Comparison of ENCODE assay signal across 8 mouse cellular contexts in genomic region chr11:61930098-61930517, GRCm38 (mm10). TPM values are rescaled to one million over a fixed set of nuclear protein-coding genes. Genes with fewer than 3 reads are reported as not detected.
DNase-seq lines count a peak whose midpoint lies in the region; ATAC-seq lines count a peak whose summit lies in the region.

Akap10 (minus strand) TSS chr11:61930252.

- no peaks in the 10 kb centered on the region for H3K9me3 ChIP-seq in hindbrain, embryonic 11.5 days (ENCODE audit: control insufficient read depth, low read length)

- DNase-seq in Muller cell, postnatal 12 days (ENCODE audit: inconsistent ontology term) = peak; percentile 98
- peak; percentile 96 for DNase-seq in cerebellum, adult 9-11 months
- DNase-seq in frontal cortex, adult 2 months (ENCODE audit: extremely low spot score in 1 of 2, low spot score in 1 of 2) = peak; percentile 90 to 96
- peak; percentile 98 for DNase-seq in hindbrain, embryonic 11.5 days (ENCODE audit: low spot score)
- peak; percentile 93 to 95 for DNase-seq in layer of hippocampus, postnatal 10 days (ENCODE audit: low spot score in 2 of 2)
- peak; percentile 96 for DNase-seq in lung, postnatal 10 days
- peak; percentile 94 for DNase-seq in ovary, postnatal 36 days (ENCODE audit: low spot score)
- DNase-seq in thymus, postnatal 25 days = peak; percentile 94

- 0% methylated on average over 25 of the region's 43 CpGs for WGBS in hindbrain, embryonic 11.5 days

- no peaks in the 10 kb centered on the region for H3K27me3 ChIP-seq in hindbrain, embryonic 11.5 days (ENCODE audit: control insufficient read depth, insufficient read depth, low read length)

- H3K36me3 ChIP-seq in hindbrain, embryonic 11.5 days (ENCODE audit: control insufficient read depth, insufficient read depth, low read length) = no peaks in the 10 kb centered on the region

- peaks cover 3% of the 10 kb centered on the region; the same call in 1 of the 2 replicates for H3K4me1 ChIP-seq in hindbrain, embryonic 11.5 days (replicated peaks; ENCODE audit: control insufficient read depth, insufficient read depth, low read length)

- peak within 1 kb of the TSS; percentile 85 for H3K4me3 ChIP-seq in hindbrain, embryonic 11.5 days (ENCODE audit: low read depth, low read length)

- peak; percentile 94 for ATAC-seq in hindbrain, embryonic 11.5 days (ENCODE audit: low FRiP score)

- H3K9ac ChIP-seq in hindbrain, embryonic 11.5 days (ENCODE audit: low read depth, low read length) = peak within 1 kb of the TSS; percentile 84

- peak within 1 kb of the TSS; percentile 69 for H3K4me2 ChIP-seq in hindbrain, embryonic 11.5 days (replicated peaks; ENCODE audit: low read depth, low read length)

- peak within 1 kb of the TSS; percentile 87 for H3K27ac ChIP-seq in hindbrain, embryonic 11.5 days (ENCODE audit: low read depth, low read length)

RNA-seq across cellular contexts. Expression of gene Akap10, which starts in this region (rescaled TPM):
- polyA plus RNA-seq in frontal cortex, adult 2 months (2012; rRNA removed) = 14.0 and 16.2 TPM in 2 replicates
- polyA plus RNA-seq in hindbrain, embryonic 11.5 days (2014; fragmentation: Nextera tagmentation; extraction: Ambion mirVana) = 16.9 and 17.1 TPM in 2 replicates
- 10 to 100 TPM; 26.4 to 31.2 TPM for total RNA-seq in layer of hippocampus, postnatal 10 days (2021)

Comparison
In these comparisons a context has a peak if more than half of its experiments do, and no peak if none do; other contexts are left out.
1. Peak in every context shown above with its lines: DNase-seq, ATAC-seq, H3K4me3 ChIP-seq and H3K27ac ChIP-seq.